Mouse (Mus musculus): Measurements from ENCODE around the gene Gm7138.
"Not testable (repeated sequence)": the region's sequence is repeated elsewhere in the genome, so short reads cannot be mapped to it uniquely, and the experiment has no call there.

The Gm7138 gene

DNA sequence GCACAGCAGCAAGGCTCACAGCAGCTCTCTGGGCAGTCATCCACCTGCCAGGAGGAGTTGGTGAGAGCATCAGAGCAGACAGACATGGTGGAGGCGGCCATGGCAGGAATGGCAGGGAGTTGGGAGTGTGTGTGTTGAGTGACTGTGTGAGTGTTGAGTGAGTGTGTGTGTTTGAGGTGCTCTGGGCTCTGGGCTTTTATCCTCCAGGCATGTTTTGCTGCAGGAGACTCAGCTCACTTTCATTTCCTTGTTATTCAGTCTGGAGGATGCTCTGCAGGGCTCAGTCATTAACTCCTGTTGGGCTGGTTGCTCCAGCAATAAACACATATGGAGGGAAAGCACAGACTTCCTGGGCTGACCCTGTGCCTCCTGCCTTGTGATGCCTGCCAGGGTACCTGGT is at the start of gene Gm7138:
Gm7138 (minus strand) TSS at position 101 of the 400 bp plus-strand sequence.
- in situ Hi-C loops (cut with MboI; ENCODE audit: low pct_unique_long_range_greater_than_20kb in 1 of 2, low sequenced_read_pairs in 2 of 2, unreplicated experiment in 1 of 2) = not testable (repeated sequence)

DNA sequence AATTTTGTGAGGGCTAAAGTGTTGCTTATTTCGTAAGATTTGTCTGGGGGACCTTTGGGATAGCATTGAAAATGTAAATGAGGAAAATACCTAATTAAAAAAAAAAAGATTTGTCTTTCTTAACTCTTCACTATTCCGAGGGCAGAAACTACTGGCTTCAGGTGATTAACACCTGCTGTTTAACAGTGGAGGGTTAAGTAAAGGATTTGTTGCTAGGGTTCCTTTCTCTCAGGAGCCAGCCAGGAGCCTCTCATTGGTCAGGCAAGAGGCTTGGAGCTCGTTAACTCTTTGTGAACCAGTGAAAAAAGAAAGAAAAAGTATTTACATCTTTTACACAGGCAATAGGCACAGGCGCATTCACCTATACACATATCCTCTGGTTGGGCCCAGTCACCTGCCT is 42.5 kb upstream of the Gm7138 start:
- in situ Hi-C loops (cut with MboI; ENCODE audit: low pct_unique_long_range_greater_than_20kb in 1 of 2, low sequenced_read_pairs in 2 of 2, unreplicated experiment in 1 of 2) = no loop called here

GRCm38 (mm10) chr10:77818523-77818922 is 41.8 kb upstream of the Gm7138 start:
- in situ Hi-C loops (cut with MboI; ENCODE audit: low pct_unique_long_range_greater_than_20kb in 1 of 2, low sequenced_read_pairs in 2 of 2, unreplicated experiment in 1 of 2) = no loop called here

- in situ Hi-C loops (cut with MboI; ENCODE audit: low pct_unique_long_range_greater_than_20kb in 1 of 2, low sequenced_read_pairs in 2 of 2, unreplicated experiment in 1 of 2) = no loop called here
Observed at GRCm38 (mm10) chr10:77815514-77815913, 38.8 kb upstream of the Gm7138 start.

DNA sequence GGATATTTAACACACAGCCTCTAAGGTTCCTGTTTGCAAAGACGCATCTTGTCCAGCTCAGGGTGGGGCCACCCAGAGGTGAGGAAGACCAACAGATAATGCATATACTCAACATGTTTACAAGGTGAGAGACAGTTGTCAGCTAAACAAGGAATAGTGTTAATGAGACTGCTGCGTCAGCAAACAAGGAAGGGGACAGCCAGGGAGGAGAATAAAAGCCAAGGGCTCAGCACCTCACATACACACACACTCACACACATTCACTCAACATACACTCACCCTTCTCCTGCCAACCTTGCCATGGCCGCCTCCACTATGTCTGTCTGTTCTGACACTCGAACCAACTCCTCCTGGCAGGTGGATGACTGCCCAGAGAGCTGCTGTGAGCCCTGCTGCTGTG is 37.6 kb upstream of the Gm7138 start, which contains the start of gene Gm2696:
Gm2696 (plus strand) TSS at position 301 of the 400 bp plus-strand sequence.
- in situ Hi-C loops (cut with MboI; ENCODE audit: low pct_unique_long_range_greater_than_20kb in 1 of 2, low sequenced_read_pairs in 2 of 2, unreplicated experiment in 1 of 2) = no loop called here

GRCm38 (mm10) chr10:77811743-77812142 is 35.0 kb upstream of the Gm7138 start, which contains the start of gene Gm9507:
TSS of gene Gm9507 (minus strand) at chr10:77811843.
- in situ Hi-C loops (cut with MboI; ENCODE audit: low pct_unique_long_range_greater_than_20kb in 1 of 2, low sequenced_read_pairs in 2 of 2, unreplicated experiment in 1 of 2) = no loop called here

- in situ Hi-C loops (cut with MboI; ENCODE audit: low pct_unique_long_range_greater_than_20kb in 1 of 2, low sequenced_read_pairs in 2 of 2, unreplicated experiment in 1 of 2) = no loop called here
Observed at GRCm38 (mm10) chr10:77804095-77804494, 27.4 kb upstream of the Gm7138 start.

- in situ Hi-C loops (cut with MboI; ENCODE audit: low pct_unique_long_range_greater_than_20kb in 1 of 2, low sequenced_read_pairs in 2 of 2, unreplicated experiment in 1 of 2) = no loop called here
Observed at GRCm38 (mm10) chr10:77798921-77799508, 22.3 kb upstream of the Gm7138 start, which contains the start of gene Gm19668. TSS of gene Gm19668 (minus strand) at chr10:77799133.

GRCm38 (mm10) chr10:77798164-77798920 is 21.6 kb upstream of the Gm7138 start:
- in situ Hi-C loops (cut with MboI; ENCODE audit: low pct_unique_long_range_greater_than_20kb in 1 of 2, low sequenced_read_pairs in 2 of 2, unreplicated experiment in 1 of 2) = not testable (repeated sequence)

- in situ Hi-C loops (cut with MboI; ENCODE audit: low pct_unique_long_range_greater_than_20kb in 1 of 2, low sequenced_read_pairs in 2 of 2, unreplicated experiment in 1 of 2) = no loop called here
Observed at GRCm38 (mm10) chr10:77797677-77798076, 20.9 kb upstream of the Gm7138 start.

GRCm38 (mm10) chr10:77794976-77795375 is 18.2 kb upstream of the Gm7138 start, which contains the start of gene Gm9639:
TSS of gene Gm9639 (minus strand) at chr10:77795076.
- in situ Hi-C loops (cut with MboI; ENCODE audit: low pct_unique_long_range_greater_than_20kb in 1 of 2, low sequenced_read_pairs in 2 of 2, unreplicated experiment in 1 of 2) = no loop called here

DNA sequence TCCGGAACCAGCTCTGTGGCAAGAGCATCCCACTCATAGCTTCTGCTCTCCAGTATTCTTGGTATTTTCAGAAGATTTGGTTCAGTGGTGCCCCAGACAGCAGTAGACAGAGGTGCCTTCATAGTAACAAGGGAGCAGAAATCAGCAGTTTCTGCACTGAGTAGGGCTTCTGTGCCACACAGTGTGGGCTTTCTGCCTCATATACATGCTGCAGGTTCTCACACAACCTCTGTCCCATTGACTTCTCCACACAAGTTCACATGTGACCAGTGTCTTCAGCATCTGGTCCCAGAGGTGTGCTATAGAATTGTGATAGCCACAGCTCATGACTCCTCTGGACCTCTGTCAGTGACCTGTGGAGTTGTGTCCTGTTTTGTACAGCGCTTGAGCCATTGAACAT is 11.9 kb upstream of the Gm7138 start:
- in situ Hi-C loops (cut with MboI; ENCODE audit: low pct_unique_long_range_greater_than_20kb in 1 of 2, low sequenced_read_pairs in 2 of 2, unreplicated experiment in 1 of 2) = no loop called here

GRCm38 (mm10) chr10:77787876-77788275 is 11.1 kb upstream of the Gm7138 start, which contains the start of gene Gm7137:
TSS of gene Gm7137 (minus strand) at chr10:77788200.
- in situ Hi-C loops (cut with MboI; ENCODE audit: low pct_unique_long_range_greater_than_20kb in 1 of 2, low sequenced_read_pairs in 2 of 2, unreplicated experiment in 1 of 2) = not testable (repeated sequence)

DNA sequence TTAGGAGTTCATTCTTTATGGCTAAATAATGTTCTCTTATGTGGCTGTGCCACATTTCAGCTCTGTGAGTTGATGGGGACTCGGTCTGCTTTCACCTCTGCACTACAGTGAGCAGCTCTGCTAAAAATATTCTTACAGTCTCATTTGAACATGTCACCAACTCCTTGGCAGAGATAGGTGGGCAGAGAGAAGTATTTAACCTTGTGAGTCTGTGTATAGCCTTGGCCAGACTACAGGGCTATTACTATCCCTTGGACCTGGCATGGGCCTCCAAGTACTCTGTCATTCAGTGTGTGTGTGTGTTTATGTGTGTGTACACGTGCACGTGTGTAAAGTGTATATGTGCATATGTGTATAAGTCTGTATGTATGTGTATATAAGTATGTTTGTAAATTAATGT is 6.7 kb upstream of the Gm7138 start:
- in situ Hi-C loops (cut with MboI; ENCODE audit: low pct_unique_long_range_greater_than_20kb in 1 of 2, low sequenced_read_pairs in 2 of 2, unreplicated experiment in 1 of 2) = not testable (repeated sequence)

GRCm38 (mm10) chr10:77782442-77782841 is 5.7 kb upstream of the Gm7138 start, which contains the start of gene Gm3250:
TSS of gene Gm3250 (minus strand) at chr10:77782542.
- in situ Hi-C loops (cut with MboI; ENCODE audit: low pct_unique_long_range_greater_than_20kb in 1 of 2, low sequenced_read_pairs in 2 of 2, unreplicated experiment in 1 of 2) = not testable (repeated sequence)

DNA sequence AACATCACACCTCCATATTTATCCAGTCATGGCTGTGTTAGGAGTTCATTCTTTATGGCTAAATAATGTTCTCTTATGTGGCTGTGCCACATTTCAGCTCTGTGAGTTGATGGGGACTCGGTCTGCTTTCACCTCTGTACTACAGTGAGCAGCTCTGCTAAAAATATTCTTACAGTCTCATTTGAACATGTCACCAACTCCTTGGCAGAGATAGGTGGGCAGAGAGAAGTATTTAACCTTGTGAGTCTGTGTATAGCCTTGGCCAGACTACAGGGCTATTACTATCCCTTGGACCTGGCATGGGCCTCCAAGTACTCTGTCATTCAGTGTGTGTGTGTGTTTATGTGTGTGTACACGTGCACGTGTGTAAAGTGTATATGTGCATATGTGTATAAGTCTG is 4.6 kb downstream of the Gm7138 start:
- in situ Hi-C loops (cut with MboI; ENCODE audit: low pct_unique_long_range_greater_than_20kb in 1 of 2, low sequenced_read_pairs in 2 of 2, unreplicated experiment in 1 of 2) = not testable (repeated sequence)

GRCm38 (mm10) chr10:77771225-77771624 is 5.5 kb downstream of the Gm7138 start, which contains the start of gene Gm3238:
TSS of gene Gm3238 (minus strand) at chr10:77771325.
- in situ Hi-C loops (cut with MboI; ENCODE audit: low pct_unique_long_range_greater_than_20kb in 1 of 2, low sequenced_read_pairs in 2 of 2, unreplicated experiment in 1 of 2) = not testable (repeated sequence)

GRCm38 (mm10) chr10:77769727-77770126 is 7.0 kb downstream of the Gm7138 start:
- in situ Hi-C loops (cut with MboI; ENCODE audit: low pct_unique_long_range_greater_than_20kb in 1 of 2, low sequenced_read_pairs in 2 of 2, unreplicated experiment in 1 of 2) = no loop called here

- in situ Hi-C loops (cut with MboI; ENCODE audit: low pct_unique_long_range_greater_than_20kb in 1 of 2, low sequenced_read_pairs in 2 of 2, unreplicated experiment in 1 of 2) = not testable (repeated sequence)
Observed at GRCm38 (mm10) chr10:77759582-77759981, 17.2 kb downstream of the Gm7138 start, which contains the start of gene Gm3233. TSS of gene Gm3233 (minus strand) at chr10:77759682.

All from mouse embryonic stem cell (cell line).